Mouse (Mus musculus): Measurements from ENCODE around the gene Mrpl44.

Gene Mrpl44

DNA sequence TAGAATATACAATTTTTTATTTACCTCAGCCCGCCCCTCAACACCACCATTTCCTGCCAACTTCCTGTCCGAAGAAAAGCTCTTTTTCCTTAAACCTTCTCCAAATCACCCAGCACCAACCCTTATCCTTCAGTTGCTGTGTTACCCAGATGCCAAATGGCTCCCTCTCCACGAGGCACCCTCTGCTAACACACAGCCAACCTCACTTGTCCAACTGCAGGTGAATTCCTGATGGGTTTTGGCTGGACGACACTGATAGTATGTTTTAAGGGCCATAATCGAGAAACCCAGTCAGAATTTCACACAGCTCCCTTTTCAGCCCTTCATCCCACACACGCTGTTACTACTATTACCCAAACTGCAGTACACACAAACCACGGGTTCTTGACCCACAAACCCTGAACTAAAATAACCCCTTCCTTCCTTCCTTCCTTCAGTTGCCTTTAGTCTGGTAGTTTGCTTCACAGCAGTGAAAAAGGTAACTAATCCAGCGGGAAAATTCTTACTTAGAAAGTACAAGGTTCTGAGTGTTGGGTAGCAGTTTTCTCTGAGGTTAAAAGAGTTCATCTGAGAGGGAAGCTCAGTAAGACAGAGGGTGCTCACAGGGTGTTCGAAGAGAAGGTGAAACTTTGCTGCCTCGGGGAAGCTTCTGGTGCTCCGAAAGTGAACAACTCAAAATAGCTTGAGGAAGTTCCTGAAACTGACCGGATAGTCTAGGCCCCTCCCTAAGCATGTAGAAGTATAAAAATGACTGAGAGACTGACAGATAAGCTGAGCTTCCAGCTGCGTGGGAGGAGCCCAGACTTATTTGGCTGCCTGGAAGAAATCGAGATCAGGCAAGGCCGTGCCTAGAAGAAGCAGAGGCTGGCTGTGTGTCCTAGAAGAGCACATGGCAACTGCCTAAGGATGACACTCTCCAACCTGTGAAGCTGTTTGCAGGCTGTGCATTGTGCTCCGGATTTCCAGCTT, 13.3 kb upstream of the Mrpl44 start:
- no peak for DNase-seq (ENCODE audit: low spot score)

DNA sequence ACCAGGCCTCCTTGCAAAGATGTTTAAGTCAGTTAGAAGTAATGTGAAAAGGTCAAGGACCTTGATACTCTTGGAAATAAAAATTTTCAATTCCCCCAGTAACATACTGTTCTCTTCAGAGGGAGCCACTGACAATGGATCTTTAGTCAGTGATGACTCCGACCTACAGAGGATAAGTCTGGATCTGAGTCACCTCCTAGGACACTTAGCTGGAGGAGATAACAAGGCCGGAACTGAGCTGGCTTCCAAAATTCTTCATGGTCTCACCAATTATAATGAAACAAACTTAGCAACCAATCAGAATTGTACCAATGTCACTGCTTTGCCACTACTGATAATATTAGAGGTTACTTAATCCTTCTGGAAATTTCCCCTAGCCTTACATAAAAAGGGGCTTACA, 11.8 kb upstream of the Mrpl44 start:
- DNase-seq (ENCODE audit: low spot score): no peak

DNA sequence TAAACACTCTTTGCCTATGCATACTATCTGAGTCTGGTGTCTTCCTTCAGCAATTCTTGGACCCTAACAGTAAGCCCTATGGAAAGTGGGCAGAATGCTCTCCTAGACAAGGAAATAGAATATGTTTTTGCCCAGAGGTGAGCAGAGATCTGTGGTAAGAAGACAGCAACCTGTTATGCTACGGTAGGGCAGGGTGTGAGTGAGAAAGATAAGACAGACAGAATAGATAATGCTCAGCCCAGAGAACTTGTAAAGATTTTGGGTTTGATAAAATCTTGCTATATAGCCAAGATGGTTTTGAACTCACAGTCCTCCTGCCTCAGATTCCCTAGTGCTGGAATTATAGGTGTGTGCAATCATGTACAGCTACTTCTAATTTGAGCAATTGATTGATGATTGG, 11.3 kb upstream of the Mrpl44 start:
- DNase-seq (ENCODE audit: low spot score): no peak

DNA sequence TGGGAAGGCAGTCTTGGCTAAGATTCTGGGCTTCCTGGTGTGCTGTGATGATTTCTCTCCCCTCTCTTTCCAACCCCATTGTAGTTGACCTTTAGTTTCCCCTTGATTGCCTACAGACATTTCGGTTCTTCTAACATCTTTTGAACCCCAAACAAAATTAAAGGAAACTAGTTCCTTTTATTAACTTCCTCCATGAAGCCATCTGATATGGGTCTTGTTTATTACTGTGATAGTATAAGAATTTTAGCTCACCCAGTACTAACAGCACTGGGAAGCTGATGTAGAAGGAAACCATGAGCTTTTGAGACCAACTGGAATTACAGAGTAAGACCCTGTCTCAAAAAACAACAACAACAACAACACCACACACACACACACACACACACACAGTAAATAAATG, 7.6 kb upstream of the Mrpl44 start:
- DNase-seq (ENCODE audit: low spot score): no peak

DNA sequence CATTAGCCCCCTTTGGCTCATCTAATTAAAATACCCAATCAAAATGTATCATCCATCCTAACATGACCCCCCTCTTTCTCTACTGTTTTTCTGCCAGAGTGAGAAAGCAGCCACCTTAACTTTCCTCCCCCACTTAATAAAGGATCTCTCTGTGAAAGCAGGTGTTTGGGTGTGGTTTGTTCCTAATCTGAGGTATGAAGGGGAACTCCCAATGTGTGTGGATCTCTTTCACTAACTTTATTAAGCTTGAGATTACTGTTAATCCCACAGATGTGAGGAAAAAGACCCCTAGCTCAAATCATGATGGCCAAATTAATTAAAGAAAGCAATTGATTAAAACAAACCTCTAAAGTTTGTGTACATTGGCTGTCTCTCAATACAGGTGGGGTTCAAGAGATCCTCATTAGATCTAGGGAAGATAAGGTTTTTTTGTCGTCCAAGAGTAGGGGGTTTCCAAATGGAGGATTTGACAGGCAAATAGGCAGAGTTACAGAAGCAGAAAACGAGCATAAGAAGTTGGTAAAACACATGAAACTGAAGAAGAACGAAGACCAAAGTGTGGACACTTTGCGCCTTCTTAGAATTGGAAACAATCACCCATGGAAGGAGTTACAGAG, 1.5 kb upstream of the Mrpl44 start:
- no peak for DNase-seq (ENCODE audit: low spot score)

DNA sequence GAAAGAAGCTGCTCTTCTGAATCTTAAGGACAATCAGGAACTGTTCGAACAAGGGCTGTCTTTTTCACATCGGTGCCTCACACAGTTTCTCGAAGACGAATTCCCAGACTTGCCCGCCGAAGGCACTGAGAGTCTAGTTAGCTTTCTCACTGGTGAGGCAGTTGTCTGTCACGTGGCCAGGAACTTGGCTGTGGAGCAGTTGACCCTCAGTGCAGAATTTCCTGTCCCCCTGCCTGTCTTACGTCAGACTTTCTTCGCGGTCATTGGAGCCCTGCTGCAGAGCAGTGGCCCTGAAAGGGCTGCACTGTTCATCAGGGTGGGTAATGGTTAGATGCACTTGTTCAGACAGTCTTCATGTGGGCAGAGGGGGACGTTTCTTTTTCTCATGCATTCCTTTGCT, 2.2 kb downstream of the Mrpl44 start:
- DNase-seq (ENCODE audit: low spot score): no peak

GRCm38 (mm10) chr1:79782433-79782832, 6.6 kb downstream of the Mrpl44 start:
- peak; percentile 6 for DNase-seq (ENCODE audit: low spot score)

- no peak for DNase-seq (ENCODE audit: low spot score)
Observed at GRCm38 (mm10) chr1:79786267-79786927, 10.6 kb downstream of the Mrpl44 start.

DNA sequence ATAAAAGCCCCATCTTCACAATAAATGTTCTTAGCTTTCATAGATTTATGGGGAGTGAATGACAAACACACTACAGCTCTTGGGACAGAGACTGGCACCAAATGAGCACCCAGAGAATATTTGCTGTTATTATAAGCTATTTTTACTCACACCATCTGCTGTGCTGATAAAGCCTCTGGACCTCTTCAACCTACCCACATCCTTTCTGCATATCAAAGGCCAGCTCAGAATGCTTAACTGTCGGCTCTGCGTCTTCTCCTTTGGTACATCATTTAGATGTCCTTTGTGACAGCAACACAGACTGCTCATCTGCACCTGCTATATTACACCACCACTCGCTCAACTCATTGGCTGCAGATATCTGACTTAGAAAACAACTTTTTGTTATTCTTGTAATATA, 21.3 kb downstream of the Mrpl44 start:
- DNase-seq (ENCODE audit: low spot score): no peak

GRCm38 (mm10) chr1:79802858-79803427, 27.1 kb downstream of the Mrpl44 start:
- no peak for DNase-seq (ENCODE audit: low spot score)

GRCm38 (mm10) chr1:79803614-79804013, 27.8 kb downstream of the Mrpl44 start:
- no peak for DNase-seq (ENCODE audit: low spot score)

GRCm38 (mm10) chr1:79806865-79807264, 31.0 kb downstream of the Mrpl44 start:
- no peak for DNase-seq (ENCODE audit: low spot score)

- no peak for DNase-seq (ENCODE audit: low spot score)
Observed at GRCm38 (mm10) chr1:79809447-79809846, 33.6 kb downstream of the Mrpl44 start.

DNA sequence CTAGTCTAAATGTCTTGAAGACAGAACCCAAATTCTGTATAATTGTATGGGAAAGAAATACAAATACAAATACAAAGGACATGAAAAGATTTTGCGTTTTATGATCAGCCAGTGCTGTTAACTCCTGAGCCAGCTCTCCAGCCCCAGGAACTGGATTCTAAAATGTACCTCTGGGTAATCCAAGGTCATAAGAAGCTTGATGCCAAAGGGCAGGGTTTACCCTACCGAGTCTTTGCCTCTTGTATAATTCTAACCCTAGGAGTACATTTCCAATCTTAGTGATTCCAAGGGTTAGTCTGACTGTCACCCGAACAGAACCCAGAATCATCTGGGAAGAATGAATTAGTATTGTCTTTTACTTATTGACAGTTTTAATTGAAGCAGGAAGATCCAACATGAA, 39.6 kb downstream of the Mrpl44 start:
- no peak for DNase-seq (ENCODE audit: low spot score)

GRCm38 (mm10) chr1:79819296-79819879, 43.6 kb downstream of the Mrpl44 start:
- no peak for DNase-seq (ENCODE audit: low spot score)

- no peak for DNase-seq (ENCODE audit: low spot score)
Observed at GRCm38 (mm10) chr1:79822806-79823525, 47.1 kb downstream of the Mrpl44 start.

DNA sequence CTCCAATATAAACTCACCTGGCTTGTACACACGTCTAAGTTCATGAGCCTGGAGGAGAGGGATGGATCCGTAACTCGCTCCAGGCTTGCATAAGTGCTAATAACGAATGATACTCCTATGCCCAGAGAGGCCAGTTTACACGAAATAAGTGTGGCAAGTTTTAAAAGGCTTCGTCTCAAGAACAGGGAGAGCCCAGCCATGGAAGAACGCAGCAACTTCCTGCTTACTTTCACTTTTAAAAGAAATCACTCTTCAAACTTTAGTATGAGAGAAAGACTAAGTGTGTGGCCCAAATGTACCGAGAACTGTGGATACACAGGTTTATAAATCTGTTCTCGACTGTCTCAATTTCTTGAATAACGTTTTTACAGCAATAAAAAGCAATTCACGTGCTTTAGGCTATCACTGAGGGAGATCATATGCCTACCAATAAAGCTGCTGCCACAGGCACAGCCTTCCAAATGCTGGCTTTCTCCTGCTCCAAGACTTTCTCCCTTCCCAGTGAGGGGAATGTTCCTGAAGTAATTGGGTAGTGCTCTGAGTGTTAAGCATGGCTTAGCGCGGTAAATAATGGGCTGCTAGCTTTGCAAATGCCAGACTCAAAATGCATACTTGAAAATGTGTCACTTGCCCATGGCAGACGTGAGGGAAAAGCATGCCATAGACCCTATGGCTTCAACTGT, 48.3 kb downstream of the Mrpl44 start:
- DNase-seq (ENCODE audit: low spot score): no peak
